Mouse (Mus musculus) ES-Bruce4 (cell line): ENCODE measurements around the gene Olfr65.

ENCODE experiments used
- CTCF ChIP-seq: IDR thresholded peaks from one replicate; pipeline ENCODE4 v1.8.1; 2011; ENCODE audit warnings: low read depth, low read length
- EP300 ChIP-seq: IDR thresholded peaks from 2 replicates; pipeline ENCODE4 v1.6.1; 2011; ENCODE audit warnings: low read depth, low read length; ENCODE audit not compliant: insufficient read depth
- POLR2A ChIP-seq: IDR thresholded peaks from one replicate; pipeline ENCODE4 v1.8.1; 2011; ENCODE audit warnings: low read length; ENCODE audit not compliant: insufficient read depth

- no peak for TF ChIP-seq CTCF
- no peak for TF ChIP-seq EP300
- TF ChIP-seq POLR2A, result no peak
Observed at GRCm38 (mm10) chr7:103873064-103873463, 30.2 kb upstream of the Olfr65 start.
